28 mouse cellular contexts compared by ENCODE assay signal in the genomic region with DNA sequence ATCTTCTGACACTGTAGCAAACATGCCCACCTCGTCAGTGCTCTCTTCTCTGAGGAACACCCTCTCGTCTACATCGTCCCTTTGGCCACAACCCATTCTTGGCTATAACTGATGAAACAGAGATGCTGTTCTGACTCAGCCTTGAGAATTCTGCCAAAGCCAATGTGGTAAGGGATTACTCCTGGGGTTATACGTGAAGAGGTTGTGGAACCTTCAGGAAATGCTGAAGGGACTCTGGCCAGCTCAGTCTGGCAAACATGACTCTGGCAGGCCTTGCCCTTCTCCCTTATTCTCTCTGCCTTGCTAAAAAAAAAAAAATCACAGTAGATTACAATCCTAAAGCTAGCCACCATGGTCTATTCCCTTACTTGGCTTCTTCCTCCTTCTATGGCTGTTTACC.
DNase-seq lines count a peak whose midpoint lies in the region; ATAC-seq lines count a peak whose summit lies in the region.
"Had no signal": no experiment of that assay in that cellular context is flagged by ENCODE, and none has a peak within 500 bp of the region (broad histone marks: within the 10 kb centered on the region; RNA-seq: fewer than 3 reads in every experiment).

No protein-coding gene starts in this region.

- no peak for ATAC-seq in hindbrain, embryonic 13.5 days (ENCODE audit: low FRiP score)
- no peak for ATAC-seq in forebrain, embryonic 15.5 days (replicated peaks)
- ATAC-seq: CD4-positive, CD25-positive, alpha-beta regulatory T cell, adult 4 months; forebrain, embryonic 13.5 days; hindbrain, embryonic 16.5 days had no signal

- peak; percentile 42 for DNase-seq in adrenal gland, postnatal 14 days
- DNase-seq in adrenal gland, postnatal 4 days (ENCODE audit: low spot score in 2 of 2), result no peak
- peak; percentile 24 for DNase-seq in gastrocnemius, postnatal 25 days
- DNase-seq in gastrocnemius, postnatal 36 days, result no peak
- peak; percentile 91 for DNase-seq in adipocyte (ENCODE audit: low spot score)
- DNase-seq: cerebellum, adult 11 months; cerebellum, adult 9-11 months; heart, adult 2 months; kidney, adult 18-20 months; kidney, postnatal 25 days; right cerebral cortex, adult 18-20 months; thymus, postnatal 4 days had no signal

- no peaks in the 10 kb centered on the region for H3K36me3 ChIP-seq in hindbrain, embryonic 13.5 days
- H3K36me3 ChIP-seq in forebrain, embryonic 15.5 days, result no peaks in the 10 kb centered on the region
- H3K36me3 ChIP-seq: embryonic facial prominence, embryonic 10.5 days; embryonic facial prominence, embryonic 15.5 days; heart, embryonic 12.5 days; kidney, embryonic 15.5 days; lung, embryonic 15.5 days; midbrain, embryonic 12.5 days; neural tube, embryonic 12.5 days had no signal

- no peak overlapping the region for H3K4me3 ChIP-seq in hindbrain, embryonic 13.5 days
- H3K4me3 ChIP-seq in forebrain, embryonic 15.5 days, result no peak overlapping the region
- H3K4me3 ChIP-seq: embryonic facial prominence, embryonic 10.5 days; embryonic facial prominence, embryonic 15.5 days; forebrain, embryonic 13.5 days; heart, adult 2 months; heart, embryonic 12.5 days; kidney, embryonic 15.5 days; lung, embryonic 15.5 days; megakaryocyte, embryonic 14.5 days; midbrain, embryonic 12.5 days; myocyte; neural tube, embryonic 12.5 days had no signal

- no peaks in the 10 kb centered on the region for H3K4me1 ChIP-seq in hindbrain, embryonic 13.5 days (replicated peaks)
- no peaks in the 10 kb centered on the region for H3K4me1 ChIP-seq in forebrain, embryonic 15.5 days
- H3K4me1 ChIP-seq: forebrain, embryonic 13.5 days; megakaryocyte, embryonic 14.5 days; midbrain, embryonic 12.5 days had no signal

- 96% methylated on average over 4 of the region's 4 CpGs for WGBS in hindbrain, embryonic 13.5 days
- 92% methylated on average over 4 of the region's 4 CpGs for WGBS in forebrain, embryonic 15.5 days

- no peaks in the 10 kb centered on the region for H3K9me3 ChIP-seq in hindbrain, embryonic 13.5 days
- H3K9me3 ChIP-seq in forebrain, embryonic 15.5 days, result no peaks in the 10 kb centered on the region
- H3K9me3 ChIP-seq: embryonic facial prominence, embryonic 10.5 days; embryonic facial prominence, embryonic 15.5 days; forebrain, embryonic 13.5 days; heart, embryonic 12.5 days; kidney, embryonic 15.5 days; lung, embryonic 15.5 days; megakaryocyte, embryonic 14.5 days; midbrain, embryonic 12.5 days; neural tube, embryonic 12.5 days had no signal

- intact Hi-C loops in gastrocnemius, postnatal 36 days (cut with DNase I), result no loop called here

- no peak overlapping the region for H3K4me2 ChIP-seq in hindbrain, embryonic 13.5 days
- H3K4me2 ChIP-seq in forebrain, embryonic 15.5 days (replicated peaks), result no peak overlapping the region
- H3K4me2 ChIP-seq: embryonic facial prominence, embryonic 15.5 days; forebrain, embryonic 13.5 days; heart, embryonic 12.5 days; kidney, embryonic 15.5 days; liver, embryonic 11.5 days; lung, embryonic 15.5 days; midbrain, embryonic 12.5 days; neural tube, embryonic 12.5 days had no signal

- 0 out of 2 replicates have a peak, but pooled peaks cover 3% of the 10 kb centered on the region for H3K27me3 ChIP-seq in hindbrain, embryonic 13.5 days
- H3K27me3 ChIP-seq in forebrain, embryonic 15.5 days, result no peaks in the 10 kb centered on the region
- H3K27me3 ChIP-seq: embryonic facial prominence, embryonic 15.5 days; forebrain, embryonic 13.5 days; kidney, embryonic 15.5 days; lung, embryonic 15.5 days; neural tube, embryonic 12.5 days had no signal

- H3K9ac ChIP-seq in hindbrain, embryonic 13.5 days, result no peak overlapping the region
- H3K9ac ChIP-seq in forebrain, embryonic 15.5 days (replicated peaks), result no peak overlapping the region
- H3K9ac ChIP-seq: embryonic facial prominence, embryonic 15.5 days; forebrain, embryonic 13.5 days; heart, embryonic 12.5 days; kidney, embryonic 15.5 days; lung, embryonic 15.5 days; midbrain, embryonic 12.5 days; neural tube, embryonic 12.5 days had no signal

- no peak overlapping the region for H3K27ac ChIP-seq in hindbrain, embryonic 13.5 days
- H3K27ac ChIP-seq in forebrain, embryonic 15.5 days (replicated peaks), result no peak overlapping the region
- H3K27ac ChIP-seq: embryonic facial prominence, embryonic 10.5 days; embryonic facial prominence, embryonic 15.5 days; forebrain, embryonic 13.5 days; heart, adult 2 months; kidney, embryonic 15.5 days; lung, embryonic 15.5 days; midbrain, embryonic 12.5 days; neural tube, embryonic 12.5 days; stomach, postnatal 0 days had no signal

Comparison
In these comparisons a context has a peak if more than half of its experiments do, and no peak if none do; other contexts are left out.
1. DNase-seq: peak in adrenal gland, postnatal 14 days (single experiment), gastrocnemius, postnatal 25 days (single experiment) and adipocyte (single experiment); none in adrenal gland, postnatal 4 days (0 of 2) and gastrocnemius, postnatal 36 days (0 of 2).